Mouse (Mus musculus): ENCODE results near the gene Ptms. TPM values are rescaled to one million over a fixed set of nuclear protein-coding genes. Genes with fewer than 3 reads are reported as not detected.

Ptms gene
- polyA plus RNA-seq, 2 experiments, result 29.7 to 109 TPM

GRCm38 (mm10) chr6:124931525-124932313 lies 11.8 kb upstream of the Ptms start:
- TF ChIP-seq EP300 (IDR thresholded peaks at IDR 0.05; ENCODE audit: low read depth), result no peak
- TF ChIP-seq CTCF (IDR thresholded peaks at IDR 0.05; ENCODE audit: low read depth), result peak; percentile 51
- Histone ChIP-seq H3K9ac (replicated peaks) (peak overlapping the region; percentile 93), H3K4me3 (ENCODE audit: insufficient read depth in 1 of 2, low read depth in 2 of 2, low read length in 2 of 2) (peak overlapping the region; percentile 63 to 89), H3K27ac (peak overlapping the region; percentile 60), H3K4me1 (replicated peaks; ENCODE audit: control insufficient read depth in 2 of 2, insufficient read depth in 2 of 2, low read length in 1 of 2) (peaks cover 9 to 12% of the 10 kb centered on the region in 2 experiments), H3K36me3 (replicated peaks; ENCODE audit: control insufficient read depth, insufficient read depth, low read depth) (peaks cover 12% of the 10 kb centered on the region), H3K9me3 (ENCODE audit: control insufficient read depth, low read length) (no peaks in the 10 kb centered on the region), H3K27me3 (ENCODE audit: control insufficient read depth, insufficient read depth, low read length) (no peaks in the 10 kb centered on the region), H3K4me2 (ENCODE audit: low read depth) (peak overlapping the region; percentile 93)
- ATAC-seq (ENCODE audit: insufficient read depth), result no peak
- peak in 1 of 3 experiments; percentile 27 for DNase-seq (ENCODE audit: low read depth in 3 of 3, low spot score in 3 of 3)
- 2% methylated on average over 48 of the region's 48 CpGs for WGBS (ENCODE audit: insufficient replicate concordance)

GRCm38 (mm10) chr6:124930754-124931524 lies 11.0 kb upstream of the Ptms start, which contains the start of gene Mlf2:
Gene Mlf2 (plus strand): TSS chr6:124931386.
- Histone ChIP-seq H3K4me2 (ENCODE audit: low read depth) (peak within 1 kb of the TSS; percentile 93), H3K27ac (peak within 1 kb of the TSS; percentile 60), H3K4me1 (replicated peaks; ENCODE audit: control insufficient read depth in 2 of 2, insufficient read depth in 2 of 2, low read length in 1 of 2) (peaks cover 9 to 15% of the 10 kb centered on the region in 2 experiments), H3K9me3 (ENCODE audit: control insufficient read depth, low read length) (no peaks in the 10 kb centered on the region), H3K27me3 (ENCODE audit: control insufficient read depth, insufficient read depth, low read length) (no peaks in the 10 kb centered on the region), H3K36me3 (replicated peaks; ENCODE audit: control insufficient read depth, insufficient read depth, low read depth) (peaks cover 10% of the 10 kb centered on the region), H3K9ac (replicated peaks) (peak within 1 kb of the TSS; percentile 93), H3K4me3 (ENCODE audit: insufficient read depth in 1 of 2, low read depth in 2 of 2, low read length in 2 of 2) (peak within 1 kb of the TSS; percentile 63 to 89)
- under 1% methylated on average over 61 of the region's 64 CpGs for WGBS (ENCODE audit: insufficient replicate concordance)
- DNase-seq (ENCODE audit: low read depth in 3 of 3, low spot score in 3 of 3), result peak; percentile 91 to 94 (median 93)
- ATAC-seq (ENCODE audit: insufficient read depth), result peak; percentile 90
- peak; percentile 99 for TF ChIP-seq CTCF (IDR thresholded peaks at IDR 0.05; ENCODE audit: low read depth)
- no peak for TF ChIP-seq EP300 (IDR thresholded peaks at IDR 0.05; ENCODE audit: low read depth)

- DNase-seq (ENCODE audit: low read depth in 3 of 3, low spot score in 3 of 3) (peak in 1 of 3 experiments; percentile 26), ATAC-seq (ENCODE audit: insufficient read depth) (no peak)
- no peak for TF ChIP-seq CTCF (IDR thresholded peaks at IDR 0.05; ENCODE audit: low read depth)
- no peak for TF ChIP-seq EP300 (IDR thresholded peaks at IDR 0.05; ENCODE audit: low read depth)
- Histone ChIP-seq H3K27me3 (ENCODE audit: control insufficient read depth, insufficient read depth, low read length) (no peaks in the 10 kb centered on the region), H3K4me2 (ENCODE audit: low read depth) (peak overlapping the region; percentile 93), H3K27ac (peak overlapping the region; percentile 59), H3K4me3 (ENCODE audit: insufficient read depth in 1 of 2, low read depth in 2 of 2, low read length in 2 of 2) (peak overlapping the region; percentile 59 to 89), H3K9ac (replicated peaks) (peak overlapping the region; percentile 49), H3K36me3 (replicated peaks; ENCODE audit: control insufficient read depth, insufficient read depth, low read depth) (peaks cover 8% of the 10 kb centered on the region), H3K9me3 (ENCODE audit: control insufficient read depth, low read length) (no peaks in the 10 kb centered on the region), H3K4me1 (replicated peaks; ENCODE audit: control insufficient read depth in 2 of 2, insufficient read depth in 2 of 2, low read length in 1 of 2) (peaks cover 9 to 21% of the 10 kb centered on the region in 2 experiments)
- 66% methylated on average over 1 of the region's 1 CpGs for WGBS (ENCODE audit: insufficient replicate concordance)
Observed at GRCm38 (mm10) chr6:124930231-124930630, 10.3 kb upstream of the Ptms start.

DNA sequence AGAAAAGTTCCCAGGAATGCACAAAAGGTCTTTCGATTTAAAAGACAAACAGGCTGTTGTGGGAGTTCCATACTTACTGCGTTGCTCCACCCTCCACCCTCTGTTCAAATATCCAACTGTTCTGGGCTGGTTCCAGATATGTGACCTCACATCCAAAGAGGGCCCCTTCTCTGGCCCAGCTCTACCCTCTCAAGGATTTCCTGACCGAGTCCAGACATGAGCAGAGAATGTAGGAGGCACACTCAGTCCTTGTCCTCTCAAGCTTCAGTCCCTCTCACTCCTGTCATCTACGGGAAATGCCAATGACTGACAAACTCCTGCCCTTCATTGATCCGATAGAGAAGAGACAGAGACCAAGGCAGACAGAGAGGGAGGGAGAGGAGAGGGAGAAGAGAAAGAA lies 6.0 kb upstream of the Ptms start:
- Histone ChIP-seq H3K9me3 (ENCODE audit: control insufficient read depth, low read length) (no peaks in the 10 kb centered on the region), H3K9ac (replicated peaks) (no peak overlapping the region), H3K36me3 (replicated peaks; ENCODE audit: control insufficient read depth, insufficient read depth, low read depth) (no peaks in the 10 kb centered on the region), H3K4me3 (ENCODE audit: insufficient read depth in 1 of 2, low read depth in 2 of 2, low read length in 2 of 2) (no peak overlapping the region; a peak in 1 of 4 replicates), H3K4me2 (ENCODE audit: low read depth) (peak overlapping the region; percentile 41), H3K27ac (peak overlapping the region; percentile 35), H3K4me1 (replicated peaks; ENCODE audit: control insufficient read depth in 2 of 2, insufficient read depth in 2 of 2, low read length in 1 of 2) (peaks cover 5 to 20% of the 10 kb centered on the region in 2 experiments), H3K27me3 (ENCODE audit: control insufficient read depth, insufficient read depth, low read length) (no peaks in the 10 kb centered on the region; the same call in 1 of the 2 replicates)
- 26% methylated on average over 5 of the region's 5 CpGs for WGBS (ENCODE audit: insufficient replicate concordance)
- no peak for TF ChIP-seq CTCF (IDR thresholded peaks at IDR 0.05; ENCODE audit: low read depth)
- no peak for TF ChIP-seq EP300 (IDR thresholded peaks at IDR 0.05; ENCODE audit: low read depth)
- ATAC-seq (ENCODE audit: insufficient read depth) (no peak), DNase-seq (ENCODE audit: low read depth in 3 of 3, low spot score in 3 of 3) (no peak)

Measured in liver, embryonic 14.5 days (tissue).